Mouse (Mus musculus): Measurements from ENCODE around the gene Gm6034.
"Not testable (repeated sequence)": the region's sequence is repeated elsewhere in the genome, so short reads cannot be mapped to it uniquely, and the experiment has no call there.

The Gm6034 gene

GRCm38 (mm10) chr17:36023710-36024654, 18.8 kb upstream of the Gm6034 start:
- peak; percentile 48 for DNase-seq

GRCm38 (mm10) chr17:36025197-36025596, 17.6 kb upstream of the Gm6034 start:
- no peak for DNase-seq

GRCm38 (mm10) chr17:36025901-36026300, 16.9 kb upstream of the Gm6034 start:
- DNase-seq, result no peak

- no peak for DNase-seq
These were observed 15.1 kb upstream of the Gm6034 start for GRCm38 (mm10) chr17:36027663-36028062.

- DNase-seq, result no peak
These were observed 13.7 kb upstream of the Gm6034 start for GRCm38 (mm10) chr17:36028879-36029619.

GRCm38 (mm10) chr17:36030046-36030702, 12.6 kb upstream of the Gm6034 start:
- DNase-seq, result peak; percentile 58

- not testable (repeated sequence) for DNase-seq
These were observed 11.8 kb upstream of the Gm6034 start for GRCm38 (mm10) chr17:36030703-36031582.

GRCm38 (mm10) chr17:36031583-36032331, 11.0 kb upstream of the Gm6034 start:
- peak; percentile 28 for DNase-seq

- DNase-seq, result peak; percentile 58
These were observed 10.3 kb upstream of the Gm6034 start, which contains the start of gene H2-T23 for GRCm38 (mm10) chr17:36032351-36032875. Gene H2-T23 (minus strand): TSS chr17:36032855.

GRCm38 (mm10) chr17:36034524-36034923, 8.2 kb upstream of the Gm6034 start:
- not testable (repeated sequence) for DNase-seq

- peak; percentile 71 for DNase-seq
These were observed 7.6 kb upstream of the Gm6034 start for GRCm38 (mm10) chr17:36035010-36035638.

GRCm38 (mm10) chr17:36036126-36036525, 6.6 kb upstream of the Gm6034 start:
- DNase-seq, result not testable (repeated sequence)

GRCm38 (mm10) chr17:36040604-36041003, 2.2 kb upstream of the Gm6034 start:
- DNase-seq, result not testable (repeated sequence)

GRCm38 (mm10) chr17:36042055-36042454, 706 bp upstream of the Gm6034 start:
- DNase-seq, result not testable (repeated sequence)

- DNase-seq, result no peak
These were observed 525 bp downstream of the Gm6034 start for GRCm38 (mm10) chr17:36043286-36043685.

GRCm38 (mm10) chr17:36057927-36058326, 15.2 kb downstream of the Gm6034 start:
- DNase-seq, result not testable (repeated sequence)

GRCm38 (mm10) chr17:36058362-36058761, 15.6 kb downstream of the Gm6034 start, which contains the start of gene Gm11127:
Gene Gm11127 (minus strand): TSS chr17:36058371.
- not testable (repeated sequence) for DNase-seq

- peak; percentile 81 for DNase-seq
These were observed 18.1 kb downstream of the Gm6034 start for GRCm38 (mm10) chr17:36060829-36061228.

GRCm38 (mm10) chr17:36081901-36082300, 39.1 kb downstream of the Gm6034 start:
- DNase-seq, result not testable (repeated sequence)
